ENCODE assay signal across 8 mouse cellular contexts in genomic region chr11:86484910-86485510, GRCm38 (mm10). TPM values are rescaled to one million over a fixed set of nuclear protein-coding genes. Genes with fewer than 3 reads are reported as not detected.
DNase-seq lines count a peak whose midpoint lies in the region; ATAC-seq and TF ChIP-seq lines count a peak whose summit lies in the region.

No protein-coding gene starts in this region.

- H3K79me2 ChIP-seq in myocyte (ENCODE audit: control insufficient read depth, insufficient read depth), result peaks cover 3% of the 10 kb centered on the region

- peak overlapping the region; percentile 61 for H3ac ChIP-seq in myocyte (ENCODE audit: control insufficient read depth, insufficient read length)

- H3K4me3 ChIP-seq in spleen, adult 2 months (ENCODE audit: extremely low read depth, insufficient read depth, insufficient read length), result peak overlapping the region; percentile 80
- H3K4me3 ChIP-seq in embryonic facial prominence, embryonic 10.5 days, result peak overlapping the region; percentile 74
- peak overlapping the region; percentile 77 for H3K4me3 ChIP-seq in heart, embryonic 10.5 days
- peak overlapping the region; percentile 73 for H3K4me3 ChIP-seq in liver, embryonic 15.5 days (replicated peaks)
- H3K4me3 ChIP-seq in myocyte, result peak overlapping the region; percentile 91

- peak; percentile 41 for ATAC-seq in liver, embryonic 15.5 days (ENCODE audit: insufficient read depth)

- H3K4me1 ChIP-seq in spleen, adult 2 months (ENCODE audit: control insufficient read depth, insufficient read depth, insufficient read length), result peaks cover 4% of the 10 kb centered on the region; the same call in 1 of the 2 replicates
- peaks cover 12% of the 10 kb centered on the region for H3K4me1 ChIP-seq in embryonic facial prominence, embryonic 10.5 days
- peaks cover 8% of the 10 kb centered on the region for H3K4me1 ChIP-seq in heart, embryonic 10.5 days
- H3K4me1 ChIP-seq in liver, embryonic 15.5 days (replicated peaks), result peaks cover 15% of the 10 kb centered on the region

- H3K4me2 ChIP-seq in liver, embryonic 15.5 days, result peak overlapping the region; percentile 84
- H3K4me2 ChIP-seq in myocyte (ENCODE audit: low read depth), result peak overlapping the region; percentile 71

- no peak for TF ChIP-seq CTCF in spleen, adult 2 months (IDR thresholded peaks at IDR 0.05; ENCODE audit: extremely low read depth, insufficient read depth, insufficient read length, insufficient replicate concordance)

- no peaks in the 10 kb centered on the region for H3K9me3 ChIP-seq in embryonic facial prominence, embryonic 10.5 days
- no peaks in the 10 kb centered on the region for H3K9me3 ChIP-seq in heart, embryonic 10.5 days
- H3K9me3 ChIP-seq in liver, embryonic 15.5 days (replicated peaks), result no peaks in the 10 kb centered on the region

- no peaks in the 10 kb centered on the region for H3K27me3 ChIP-seq in spleen, adult 2 months (ENCODE audit: control insufficient read depth, insufficient read depth, low read length)
- H3K27me3 ChIP-seq in embryonic facial prominence, embryonic 10.5 days (replicated peaks; ENCODE audit: low read depth, poor library complexity, severe bottlenecking), result no peaks in the 10 kb centered on the region
- H3K27me3 ChIP-seq in heart, embryonic 10.5 days (ENCODE audit: insufficient read depth, poor library complexity, severe bottlenecking), result no peaks in the 10 kb centered on the region
- no peaks in the 10 kb centered on the region for H3K27me3 ChIP-seq in liver, embryonic 15.5 days
- no peaks in the 10 kb centered on the region for H3K27me3 ChIP-seq in myocyte (ENCODE audit: control insufficient read depth, insufficient read depth, insufficient read length)

- DNase-seq in spleen, adult 2 months (ENCODE audit: low read depth in 1 of 2, low spot score in 2 of 2), result peak in 1 of 2 experiments; percentile 42
- DNase-seq in spleen, adult 12 weeks (ENCODE audit: low spot score), result no peak
- DNase-seq in embryonic facial prominence, embryonic 10.5 days (ENCODE audit: low spot score), result peak; percentile 67
- DNase-seq in heart, embryonic 10.5 days (ENCODE audit: low spot score), result no peak
- peak; percentile 17 to 60 for DNase-seq in kidney, postnatal 36 days
- peak; percentile 64 for DNase-seq in testis, postnatal 10 days (ENCODE audit: low spot score)

- WGBS in spleen, adult 2 months, result under 1% methylated on average over 25 of the region's 25 CpGs
- WGBS in embryonic facial prominence, embryonic 10.5 days, result under 1% methylated on average over 25 of the region's 25 CpGs
- under 1% methylated on average over 25 of the region's 25 CpGs for WGBS in heart, embryonic 10.5 days
- under 1% methylated on average over 25 of the region's 25 CpGs for WGBS in liver, embryonic 15.5 days (ENCODE audit: insufficient replicate concordance)

- peak overlapping the region; percentile 89 for H3K27ac ChIP-seq in spleen, adult 2 months (ENCODE audit: insufficient read depth, low read length)
- H3K27ac ChIP-seq in embryonic facial prominence, embryonic 10.5 days (replicated peaks), result peak overlapping the region; percentile 90
- peak overlapping the region; percentile 91 for H3K27ac ChIP-seq in heart, embryonic 10.5 days
- peak overlapping the region; percentile 82 for H3K27ac ChIP-seq in liver, embryonic 15.5 days (replicated peaks)

- no peak for TF ChIP-seq POLR2A in spleen, adult 2 months (IDR thresholded peaks at IDR 0.05; ENCODE audit: low read depth, low read length)
- TF ChIP-seq POLR2A in myocyte (IDR thresholded peaks at IDR 0.05; ENCODE audit: insufficient read length, low read depth), result no peak

- H3K9ac ChIP-seq in liver, embryonic 15.5 days, result peak overlapping the region; percentile 83

- peaks cover 5% of the 10 kb centered on the region for H3K36me3 ChIP-seq in spleen, adult 2 months (ENCODE audit: control insufficient read depth, insufficient read depth, low read length)
- peaks cover 10% of the 10 kb centered on the region for H3K36me3 ChIP-seq in embryonic facial prominence, embryonic 10.5 days (replicated peaks)
- H3K36me3 ChIP-seq in heart, embryonic 10.5 days, result peaks cover 8% of the 10 kb centered on the region
- H3K36me3 ChIP-seq in liver, embryonic 15.5 days (replicated peaks), result peaks cover 8% of the 10 kb centered on the region
- peaks cover 3% of the 10 kb centered on the region for H3K36me3 ChIP-seq in myocyte (ENCODE audit: control insufficient read depth, insufficient read depth)

TF ChIP-seq in myocyte, 11 proteins besides CTCF, POLR2A, EP300 and RAD21:
- TF ChIP-seq E2F4 (IDR thresholded peaks at IDR 0.05; ENCODE audit: insufficient read depth) (no peak), TCF3 (IDR thresholded peaks at IDR 0.05; ENCODE audit: insufficient read length, low read depth) (no peak), USF1 (IDR thresholded peaks at IDR 0.05; ENCODE audit: low read depth) (no peak), SRF (IDR thresholded peaks at IDR 0.05; ENCODE audit: control insufficient read depth, insufficient read length, low read depth) (no peak), REST (IDR thresholded peaks at IDR 0.05; ENCODE audit: insufficient read depth, insufficient read length) (no peak), MYOG (IDR thresholded peaks at IDR 0.05; ENCODE audit: control insufficient read depth in 1 of 3, insufficient read depth in 1 of 3, insufficient read length in 2 of 3, low read depth in 2 of 3) (no peak)

RNA-seq across cellular contexts. Expression of gene Rnft1, which starts 0.6 kb away (rescaled TPM):
- polyA plus RNA-seq in spleen, adult 2 months (2012; rRNA removed), result 2.9 and 3.1 TPM in 2 replicates
- 23.2 and 27.0 TPM in 2 replicates for polyA plus RNA-seq in embryonic facial prominence, embryonic 10.5 days (2016; fragmentation: Nextera tagmentation; extraction: Ambion mirVana)
- 37.6 and 43.2 TPM in 2 replicates for polyA plus RNA-seq in heart, embryonic 10.5 days (2016; fragmentation: Nextera tagmentation; extraction: Ambion mirVana)
- 14.0 and 17.2 TPM in 2 replicates for polyA plus RNA-seq in liver, embryonic 15.5 days (2015; fragmentation: Nextera tagmentation; extraction: Ambion mirVana)
- 8.2 TPM for polyA plus RNA-seq in myocyte (2012; fragmentation: generic; extraction: Trizol)

RNA-seq across cellular contexts. Expression of gene Rps6kb1, which starts 59.6 kb away (rescaled TPM):
- polyA plus RNA-seq in spleen, adult 2 months (2012; rRNA removed), result 5.4 and 5.9 TPM in 2 replicates
- polyA plus RNA-seq in embryonic facial prominence, embryonic 10.5 days (2016; fragmentation: Nextera tagmentation; extraction: Ambion mirVana), result 63.0 and 66.9 TPM in 2 replicates
- polyA plus RNA-seq in heart, embryonic 10.5 days (2016; fragmentation: Nextera tagmentation; extraction: Ambion mirVana), result 54.3 and 60.4 TPM in 2 replicates
- 18.9 and 23.5 TPM in 2 replicates for polyA plus RNA-seq in liver, embryonic 15.5 days (2015; fragmentation: Nextera tagmentation; extraction: Ambion mirVana)
- 13.0 TPM for polyA plus RNA-seq in myocyte (2012; fragmentation: generic; extraction: Trizol)

RNA-seq across cellular contexts. Expression of gene Tubd1, which starts 59.8 kb away (rescaled TPM):
- 2.1 and 2.2 TPM in 2 replicates for polyA plus RNA-seq in spleen, adult 2 months (2012; rRNA removed)
- polyA plus RNA-seq in embryonic facial prominence, embryonic 10.5 days (2016; fragmentation: Nextera tagmentation; extraction: Ambion mirVana), result 13.2 and 14.8 TPM in 2 replicates
- 11.8 and 12.8 TPM in 2 replicates for polyA plus RNA-seq in heart, embryonic 10.5 days (2016; fragmentation: Nextera tagmentation; extraction: Ambion mirVana)
- polyA plus RNA-seq in liver, embryonic 15.5 days (2015; fragmentation: Nextera tagmentation; extraction: Ambion mirVana), result 9.8 and 9.9 TPM in 2 replicates
- 6.6 TPM for polyA plus RNA-seq in myocyte (2012; fragmentation: generic; extraction: Trizol)

Comparison
In these comparisons a context has a peak if more than half of its experiments do, and no peak if none do; other contexts are left out.
1. DNase-seq: peak in embryonic facial prominence, embryonic 10.5 days (single experiment), kidney, postnatal 36 days (2 of 2) and testis, postnatal 10 days (single experiment); none in spleen, adult 12 weeks (single experiment) and heart, embryonic 10.5 days (single experiment).
2. Peak in every context shown above with its lines, with median percentiles within 50 percentile points of each other: H3K27ac ChIP-seq and H3K4me3 ChIP-seq.